In genomic region chr11:33104911-33105316, GRCm38 (mm10) we compare ENCODE assay signal across 13 mouse cellular contexts. TPM values are rescaled to one million over a fixed set of nuclear protein-coding genes. Genes with fewer than 3 reads are reported as not detected.
DNase-seq lines count a peak whose midpoint lies in the region; ATAC-seq and TF ChIP-seq lines count a peak whose summit lies in the region.
"Had no signal": no experiment of that assay in that cellular context is flagged by ENCODE, and none has a peak within 500 bp of the region (broad histone marks: within the 10 kb centered on the region; RNA-seq: fewer than 3 reads in every experiment).

No protein-coding gene starts in this region.

- H3K27ac ChIP-seq in hindbrain, embryonic 12.5 days: no peak overlapping the region
- H3K27ac ChIP-seq in hindbrain, embryonic 11.5 days (ENCODE audit: low read depth, low read length): no peak overlapping the region
- no peak overlapping the region for H3K27ac ChIP-seq in thymus, adult 2 months (ENCODE audit: control insufficient read depth, insufficient read depth, low read length)
- H3K27ac ChIP-seq: liver, embryonic 13.5 days had no signal

- H3K4me2 ChIP-seq in hindbrain, embryonic 12.5 days (replicated peaks): no peak overlapping the region
- no peak overlapping the region for H3K4me2 ChIP-seq in hindbrain, embryonic 11.5 days (replicated peaks; ENCODE audit: low read depth, low read length)
- H3K4me2 ChIP-seq: liver, embryonic 13.5 days had no signal

- TF ChIP-seq CTCF in thymus, adult 2 months (IDR thresholded peaks at IDR 0.05; ENCODE audit: borderline replicate concordance, control insufficient read depth, extremely low read depth, insufficient read depth, low read length, poor library complexity): no peak

- whole genome bisulfite sequencing in hindbrain, embryonic 12.5 days: 65% methylated on average over 8 of the region's 8 CpGs
- 71% methylated on average over 8 of the region's 8 CpGs for WGBS in hindbrain, embryonic 11.5 days
- WGBS in thymus, adult 2 months: 92% methylated on average over 8 of the region's 8 CpGs

- no peak overlapping the region for H3K4me3 ChIP-seq in hindbrain, embryonic 12.5 days
- H3K4me3 ChIP-seq in hindbrain, embryonic 11.5 days (ENCODE audit: low read depth, low read length): no peak overlapping the region
- no peak overlapping the region for H3K4me3 ChIP-seq in thymus, adult 2 months (ENCODE audit: control insufficient read depth, insufficient read depth, low read length)
- H3K4me3 ChIP-seq: liver, embryonic 13.5 days had no signal

- no peak for TF ChIP-seq POLR2A in thymus, adult 2 months (IDR thresholded peaks at IDR 0.05; ENCODE audit: control insufficient read depth, extremely low read depth, insufficient read depth, low read length, poor library complexity)

- DNase-seq in hindbrain, embryonic 11.5 days (ENCODE audit: low spot score): no peak
- peak; percentile 13 for DNase-seq in 3T3-L1 (ENCODE audit: low read depth, low spot score)
- peak; percentile 92 for DNase-seq in Muller cell, postnatal 12 days (ENCODE audit: inconsistent ontology term)
- DNase-seq in layer of hippocampus, postnatal 14 days (ENCODE audit: low spot score in 2 of 2): peak; percentile 28 to 29
- DNase-seq in thymus, adult 2 months: no peak
- DNase-seq in urinary bladder, postnatal 36 days (ENCODE audit: low spot score in 2 of 2): no peak
- DNase-seq: kidney, postnatal 14 days; liver, embryonic 13.5 days; right cerebral cortex, adult 18-20 months had no signal

- H3K9ac ChIP-seq in hindbrain, embryonic 12.5 days: no peak overlapping the region
- H3K9ac ChIP-seq in hindbrain, embryonic 11.5 days (ENCODE audit: low read depth, low read length): no peak overlapping the region
- H3K9ac ChIP-seq: liver, embryonic 13.5 days had no signal

- H3K4me1 ChIP-seq in hindbrain, embryonic 12.5 days: peaks cover 14% of the 10 kb centered on the region
- H3K4me1 ChIP-seq in hindbrain, embryonic 11.5 days (replicated peaks; ENCODE audit: control insufficient read depth, insufficient read depth, low read length): no peaks in the 10 kb centered on the region; the same call in 1 of the 2 replicates
- H3K4me1 ChIP-seq in thymus, adult 2 months (replicated peaks; ENCODE audit: control insufficient read depth, insufficient read depth, low read length): no peaks in the 10 kb centered on the region
- H3K4me1 ChIP-seq: liver, embryonic 13.5 days had no signal

- no peaks in the 10 kb centered on the region for H3K27me3 ChIP-seq in hindbrain, embryonic 12.5 days
- H3K27me3 ChIP-seq in hindbrain, embryonic 11.5 days (ENCODE audit: control insufficient read depth, insufficient read depth, low read length): no peaks in the 10 kb centered on the region
- H3K27me3 ChIP-seq in thymus, adult 2 months (ENCODE audit: control insufficient read depth, insufficient read depth, low read length): no peaks in the 10 kb centered on the region
- H3K27me3 ChIP-seq: liver, embryonic 13.5 days had no signal

- H3K36me3 ChIP-seq in hindbrain, embryonic 12.5 days: no peaks in the 10 kb centered on the region
- no peaks in the 10 kb centered on the region for H3K36me3 ChIP-seq in hindbrain, embryonic 11.5 days (ENCODE audit: control insufficient read depth, insufficient read depth, low read length)
- H3K36me3 ChIP-seq in thymus, adult 2 months (ENCODE audit: control insufficient read depth, insufficient read depth, low read length): no peaks in the 10 kb centered on the region
- H3K36me3 ChIP-seq: liver, embryonic 13.5 days had no signal

- peak; percentile 73 for ATAC-seq in hindbrain, embryonic 12.5 days (ENCODE audit: low FRiP score)
- no peak for ATAC-seq in hindbrain, embryonic 11.5 days (ENCODE audit: low FRiP score)
- no peak for ATAC-seq in megakaryocyte, adult 5-6 weeks (ENCODE audit: poor library complexity, severe bottlenecking)
- ATAC-seq: inflammation-experienced regulatory T-cells, adult 6 months had no signal

- no peaks in the 10 kb centered on the region for H3K9me3 ChIP-seq in hindbrain, embryonic 12.5 days (replicated peaks)
- no peaks in the 10 kb centered on the region for H3K9me3 ChIP-seq in hindbrain, embryonic 11.5 days (ENCODE audit: control insufficient read depth, low read length)
- H3K9me3 ChIP-seq: liver, embryonic 13.5 days had no signal

RNA-seq across cellular contexts. Expression of gene Fgf18, which starts 42.3 kb away (rescaled TPM):
- 9.8 and 10.7 TPM in 2 replicates for polyA plus RNA-seq in hindbrain, embryonic 12.5 days (2016; fragmentation: Nextera tagmentation; extraction: Ambion mirVana)
- polyA plus RNA-seq in hindbrain, embryonic 11.5 days (2014; fragmentation: Nextera tagmentation; extraction: Ambion mirVana): 6.4 and 8.1 TPM in 2 replicates
- total RNA-seq in layer of hippocampus, postnatal 14 days (2021): 1 to 10 TPM; 5.6 to 6.2 TPM
- 0.15 and 0.23 TPM in 2 replicates for polyA plus RNA-seq in thymus, adult 2 months (2012; rRNA removed)
- not detected in 2 replicates for total RNA-seq in megakaryocyte, adult 5-6 weeks (2015)
- not detected in 2 replicates for total RNA-seq in megakaryocyte, adult 5-6 weeks (2017)
- total RNA-seq: monocyte, adult 5-6 weeks had no signal
- polyA plus RNA-seq: inflammation-experienced regulatory T-cells, adult 6 months had no signal

RNA-seq across cellular contexts. Expression of gene Npm1, which starts 58.1 kb away (rescaled TPM):
- 615 and 624 TPM in 2 replicates for polyA plus RNA-seq in hindbrain, embryonic 12.5 days (2016; fragmentation: Nextera tagmentation; extraction: Ambion mirVana)
- 962 and 974 TPM in 2 replicates for polyA plus RNA-seq in hindbrain, embryonic 11.5 days (2014; fragmentation: Nextera tagmentation; extraction: Ambion mirVana)
- 100 to 1,000 TPM; 176 to 188 TPM for total RNA-seq in layer of hippocampus, postnatal 14 days (2021)
- 166 and 186 TPM in 2 replicates for polyA plus RNA-seq in thymus, adult 2 months (2012; rRNA removed)
- 717 and 796 TPM in 2 replicates for total RNA-seq in megakaryocyte, adult 5-6 weeks (2015)
- 1,083 and 1,097 TPM in 2 replicates for total RNA-seq in megakaryocyte, adult 5-6 weeks (2017)

Comparison
In these comparisons a context has a peak if more than half of its experiments do, and no peak if none do; other contexts are left out.
1. DNase-seq: peak in 3T3-L1 (single experiment), Muller cell, postnatal 12 days (single experiment) and layer of hippocampus, postnatal 14 days (2 of 2); none in hindbrain, embryonic 11.5 days (single experiment), thymus, adult 2 months (single experiment) and urinary bladder, postnatal 36 days (0 of 2).